Mouse (Mus musculus) frontal cortex, adult (tissue): ENCODE data around the gene Itgbl1.
"Not testable (repeated sequence)": the region's sequence is repeated elsewhere in the genome, so short reads cannot be mapped to it uniquely, and the experiment has no call there.

Experiments used
- ATAC-seq: cut with Nextera tagmentation; 2 replicates; pipeline ENCODE4 v1.9.2; 2017; ENCODE audit warnings: mild to moderate bottlenecking, moderate library complexity, mixed read lengths; ENCODE audit not compliant: low TSS enrichment

The Itgbl1 gene

DNA sequence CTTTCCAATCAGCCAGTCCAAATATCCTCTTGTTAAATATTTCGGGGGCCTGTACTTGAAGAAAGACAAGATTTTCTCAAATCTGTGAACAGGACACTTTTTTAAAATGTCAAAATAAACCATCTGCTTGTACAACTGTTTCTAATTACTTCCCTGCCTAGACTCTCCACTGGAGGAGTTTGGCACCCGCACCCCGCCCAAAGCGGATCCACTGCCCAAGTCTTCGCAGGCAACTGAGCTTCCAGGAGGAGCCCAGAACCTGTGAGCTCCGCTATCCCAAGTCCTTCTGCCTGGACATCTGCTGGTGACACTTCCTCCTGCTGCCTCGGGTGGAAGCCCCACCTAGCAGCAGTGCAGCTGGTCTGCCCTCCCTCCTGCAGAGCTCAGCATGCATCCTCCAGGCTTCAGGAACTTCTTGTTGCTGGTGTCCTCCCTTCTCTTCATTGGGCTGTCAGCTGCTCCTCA lies at the start of gene Itgbl1:
Gene Itgbl1 (plus strand): TSS at position 51 of the 465 bp plus-strand sequence.
- ATAC-seq, result peak; percentile 84

DNA sequence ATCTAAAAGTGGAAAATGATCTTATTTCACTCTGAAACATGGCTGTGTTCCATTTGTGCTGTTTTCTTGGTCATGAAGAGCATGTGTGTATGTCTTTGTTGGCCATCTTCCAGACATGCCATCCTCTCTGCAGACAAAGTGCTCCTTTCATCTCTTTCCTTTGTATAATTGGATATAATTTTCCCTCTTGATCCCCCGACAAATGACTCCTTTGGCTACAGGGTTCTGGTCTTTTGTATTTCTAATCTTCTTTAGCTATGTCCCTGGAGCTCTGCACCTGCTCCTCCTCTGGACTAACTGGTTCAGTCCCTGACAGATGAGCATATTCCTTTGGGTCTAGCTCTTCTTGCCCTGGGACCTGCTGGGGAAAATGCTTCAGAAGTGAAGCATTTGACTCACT lies 36.8 kb upstream of the Itgbl1 start:
- ATAC-seq, result no peak

DNA sequence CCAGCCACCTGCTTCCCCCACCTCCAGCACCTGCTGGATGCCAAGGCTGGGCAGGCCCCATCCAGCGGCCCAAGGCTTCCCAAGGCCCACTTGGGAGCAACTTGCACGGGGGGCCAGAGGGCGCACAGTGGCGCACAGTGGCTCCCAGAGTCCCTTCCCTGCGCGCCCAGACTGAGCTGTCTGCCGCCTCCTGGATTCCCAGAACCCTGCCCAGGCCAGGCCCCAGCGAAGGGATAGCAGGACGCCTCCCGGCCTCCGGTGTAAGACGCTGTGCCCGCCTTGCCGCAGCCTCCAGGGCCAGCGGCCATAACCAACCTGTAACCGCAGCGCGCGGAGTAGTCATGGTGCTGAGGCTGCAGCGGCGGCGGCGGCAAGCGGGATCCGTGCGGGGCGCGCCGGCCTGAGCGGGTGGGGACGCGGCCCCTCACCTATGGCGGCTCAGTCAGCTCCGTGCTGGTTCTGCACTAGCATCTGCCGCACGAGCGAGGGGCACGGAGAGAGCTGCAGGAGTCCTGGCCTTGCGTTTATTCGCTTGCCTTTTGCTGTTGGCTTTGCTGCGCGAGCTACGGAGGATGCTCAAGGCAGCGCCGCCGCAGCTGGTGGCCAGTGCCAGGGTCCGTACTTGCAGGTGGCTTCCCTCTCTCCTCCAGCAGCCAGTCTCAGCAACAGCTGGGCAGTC lies 33.1 kb upstream of the Itgbl1 start, which contains the start of gene Nalcn:
Gene Nalcn (minus strand): TSS at position 644 of the 679 bp plus-strand sequence.
- ATAC-seq, result peak; percentile 92

DNA sequence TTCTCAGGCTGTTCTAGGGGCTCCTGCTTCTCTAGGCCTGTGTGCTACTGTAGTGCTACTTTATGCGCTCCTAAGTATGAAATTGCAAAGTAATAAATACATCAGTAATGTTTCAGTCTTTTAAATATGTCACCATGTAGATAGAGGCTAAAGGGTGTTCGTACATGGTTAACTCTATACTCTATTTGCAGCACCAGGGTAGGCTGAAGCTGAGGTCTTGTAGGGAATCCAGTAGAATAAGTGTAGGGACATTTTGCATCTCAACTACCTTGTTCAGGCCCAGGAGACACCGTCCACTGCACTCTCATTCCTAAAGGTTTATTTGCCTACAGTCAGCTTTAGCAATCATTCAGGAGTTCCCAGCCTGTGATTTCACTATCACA lies 32.6 kb upstream of the Itgbl1 start:
- ATAC-seq, result no peak; the same call in 1 of the 2 replicates

DNA sequence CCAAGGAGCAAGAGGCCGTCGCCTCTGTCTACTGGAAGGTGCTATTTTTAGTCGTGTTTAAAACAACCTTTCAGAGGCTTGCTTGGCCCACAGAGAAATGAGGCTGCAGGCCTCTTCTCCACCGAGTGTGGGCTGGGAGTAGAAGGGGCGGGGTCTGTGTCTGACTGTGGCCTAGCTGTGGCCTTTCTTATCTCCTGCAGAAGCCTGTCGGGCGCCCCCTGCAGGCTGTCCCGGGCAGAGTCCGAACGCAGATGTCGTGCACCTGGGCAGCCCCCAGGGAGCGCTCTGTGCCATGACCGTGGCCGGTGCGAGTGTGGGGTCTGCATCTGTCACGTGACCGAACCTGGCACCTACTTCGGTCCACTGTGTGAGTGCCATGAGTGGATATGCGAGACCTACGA lies 1.3 kb downstream of the Itgbl1 start:
- ATAC-seq, result peak; percentile 47; the same call in 1 of the 2 replicates

DNA sequence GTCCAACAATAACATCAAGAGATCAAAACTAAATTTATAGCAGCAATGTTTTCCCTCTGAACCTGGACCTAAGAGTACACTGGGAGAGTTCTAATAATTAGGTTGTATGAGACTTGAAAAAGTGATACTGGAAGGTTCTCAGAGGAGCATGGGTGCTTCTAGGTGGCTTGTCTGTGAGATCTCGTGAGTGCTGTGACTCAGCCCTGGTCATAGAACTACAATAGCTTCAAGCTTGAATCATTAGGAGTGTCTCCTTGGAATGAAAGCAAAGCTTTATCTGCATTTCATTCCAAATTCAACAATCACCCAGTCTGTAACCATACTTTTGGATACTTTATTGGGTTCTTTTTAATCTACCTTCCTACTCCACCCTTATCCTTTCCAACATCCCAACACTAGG lies 2.6 kb downstream of the Itgbl1 start:
- no peak for ATAC-seq

DNA sequence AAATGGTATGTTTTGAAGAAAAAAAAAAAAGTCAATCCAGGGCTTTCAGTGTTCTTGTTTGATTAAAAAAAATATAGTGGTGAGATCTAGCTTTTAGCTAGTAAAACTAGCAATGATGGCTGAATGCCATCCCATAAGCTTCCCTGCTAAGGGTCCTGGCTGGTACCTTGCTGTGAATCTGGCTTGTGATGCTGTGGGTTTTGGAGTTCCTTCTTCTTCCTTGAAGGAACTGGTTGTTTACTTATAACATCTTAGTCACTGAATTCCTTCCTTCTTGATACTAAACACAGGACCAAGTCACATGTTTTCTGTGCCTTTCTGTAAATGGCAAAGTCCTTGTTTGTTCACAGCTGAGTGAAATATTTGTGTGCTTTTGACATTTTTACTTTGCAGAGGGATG lies 3.4 kb downstream of the Itgbl1 start:
- no peak for ATAC-seq

DNA sequence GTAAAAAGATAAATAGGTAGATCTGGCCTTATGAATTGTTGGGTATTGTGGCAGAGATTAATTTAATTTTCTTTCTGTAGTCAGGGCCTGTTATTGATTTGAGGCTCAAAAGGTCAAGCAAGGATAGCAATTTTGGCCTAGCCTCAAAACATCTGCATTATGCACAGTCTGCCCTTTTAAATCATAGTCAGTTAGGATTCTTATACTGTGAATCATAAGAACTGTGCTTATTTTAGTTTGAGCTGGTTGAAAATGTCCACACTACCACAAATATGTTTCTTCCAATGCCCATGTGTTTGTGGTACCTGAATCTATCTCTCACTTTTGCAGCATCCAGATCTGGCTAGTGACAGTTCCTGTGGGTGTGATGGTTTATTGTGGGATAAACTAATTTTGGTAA lies 4.7 kb downstream of the Itgbl1 start:
- peak; percentile 44; the same call in 1 of the 2 replicates for ATAC-seq

DNA sequence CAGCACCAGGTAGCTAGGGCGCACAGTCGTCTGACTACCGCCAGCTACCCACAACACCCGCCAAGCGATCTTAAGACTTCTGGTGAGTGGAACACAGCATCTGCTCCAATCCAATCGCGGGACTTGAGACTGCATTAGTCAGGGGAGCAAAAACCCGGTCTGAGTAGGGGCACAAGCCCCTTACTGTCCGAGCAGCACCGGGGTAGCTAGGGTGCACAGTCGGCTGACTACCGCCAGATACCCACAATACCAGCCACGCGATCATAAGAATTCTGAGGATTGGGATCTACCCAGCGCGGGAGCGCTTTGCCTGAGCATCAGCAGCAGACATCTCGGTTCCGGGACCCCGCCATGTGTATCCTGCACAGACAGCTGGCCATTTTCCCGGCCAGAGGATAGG lies 11.3 kb downstream of the Itgbl1 start:
- ATAC-seq, result not testable (repeated sequence)

DNA sequence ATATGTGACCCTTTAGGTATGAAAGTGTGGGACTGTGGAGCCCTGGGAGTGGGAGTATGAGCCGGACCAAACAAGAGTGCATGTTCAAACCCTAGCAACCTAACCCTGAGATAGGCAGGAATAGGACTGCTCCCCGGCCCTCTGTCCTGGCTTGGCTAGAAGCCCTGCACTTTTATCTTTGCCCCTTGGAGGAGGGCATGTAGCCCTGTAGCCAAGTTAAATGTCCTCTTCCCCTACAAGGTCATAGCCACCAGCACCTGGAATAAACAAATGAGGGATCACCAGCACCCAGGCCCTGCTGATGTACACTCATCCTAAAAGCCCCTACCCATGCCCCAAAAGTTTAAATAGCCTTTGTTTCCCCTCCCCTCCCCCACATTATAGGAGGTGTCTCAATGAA lies 18.3 kb downstream of the Itgbl1 start:
- ATAC-seq, result no peak

DNA sequence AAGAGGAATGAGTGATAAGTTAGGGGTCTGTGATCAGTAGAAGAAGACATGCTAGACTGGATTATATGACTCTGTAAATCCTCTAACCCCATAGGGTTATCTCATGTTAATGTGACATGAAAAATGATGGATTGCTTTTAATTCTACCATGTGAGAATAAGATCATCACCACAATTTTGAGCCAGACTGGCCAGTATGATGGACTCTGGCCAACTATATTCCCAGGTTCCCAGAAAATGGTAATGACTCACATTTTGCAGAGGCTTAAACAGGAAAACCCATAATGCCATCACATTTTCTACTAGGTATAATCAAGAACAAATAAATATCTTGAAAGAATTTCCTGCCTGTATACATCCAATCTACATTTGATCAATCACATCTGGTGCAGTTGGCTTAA lies 55.0 kb downstream of the Itgbl1 start:
- no peak for ATAC-seq

DNA sequence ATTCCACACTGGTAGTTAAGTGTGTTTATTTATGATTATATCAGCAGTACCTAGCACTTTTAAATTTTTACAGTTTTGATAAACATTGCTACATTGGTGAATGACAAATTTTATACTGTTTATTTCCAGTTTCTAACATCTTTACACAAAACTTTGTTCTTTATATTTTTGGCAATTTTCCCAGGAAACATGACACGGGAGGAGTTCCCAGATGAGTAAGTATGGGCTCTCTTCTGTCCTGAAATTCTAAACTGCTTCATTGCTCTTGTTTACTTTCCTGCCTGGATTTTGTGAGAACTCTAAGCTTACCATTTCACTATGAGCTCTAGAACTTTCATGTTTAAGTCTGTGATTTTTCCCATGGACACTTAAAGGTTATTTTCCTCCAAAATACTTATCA lies 82.3 kb downstream of the Itgbl1 start:
- ATAC-seq, result no peak

DNA sequence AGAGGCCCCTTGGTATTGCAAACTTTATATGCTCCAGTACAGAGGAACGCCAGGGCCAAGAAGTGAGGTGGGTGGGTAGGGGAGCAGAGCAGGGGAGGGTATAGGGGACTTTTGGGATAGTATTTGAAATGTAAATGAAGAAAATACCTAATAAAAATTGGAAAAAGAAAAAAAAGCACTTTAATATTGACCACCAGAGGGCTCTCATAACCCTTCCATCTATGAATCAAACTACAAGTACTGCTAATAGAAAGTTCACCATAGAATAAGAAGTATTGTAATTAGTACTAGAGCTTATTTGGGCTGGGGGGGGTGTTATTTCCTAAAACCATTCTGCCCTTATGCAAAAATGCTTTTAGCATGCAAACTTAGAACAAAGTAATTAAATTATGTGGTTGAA lies 91.2 kb downstream of the Itgbl1 start:
- ATAC-seq, result no peak

DNA sequence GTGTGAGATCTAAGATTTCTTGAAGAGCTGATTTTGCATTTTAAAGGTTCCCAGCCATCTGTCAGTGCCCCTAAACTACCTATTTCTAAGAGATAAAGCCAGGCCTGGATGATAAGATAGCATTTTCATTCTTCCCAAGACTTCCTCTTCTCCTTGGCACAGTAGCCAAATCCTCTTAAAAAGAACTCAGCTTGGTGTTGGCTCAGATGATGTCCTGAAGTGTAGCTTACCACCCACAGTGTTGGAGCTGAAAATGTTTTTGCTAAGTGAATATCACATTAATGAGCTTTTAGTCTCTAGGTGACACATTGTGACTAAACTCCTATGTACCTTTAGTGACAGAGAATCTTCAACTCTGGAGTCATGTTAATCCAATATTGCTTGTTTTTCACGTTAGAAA lies 99.8 kb downstream of the Itgbl1 start:
- ATAC-seq, result peak; percentile 69

DNA sequence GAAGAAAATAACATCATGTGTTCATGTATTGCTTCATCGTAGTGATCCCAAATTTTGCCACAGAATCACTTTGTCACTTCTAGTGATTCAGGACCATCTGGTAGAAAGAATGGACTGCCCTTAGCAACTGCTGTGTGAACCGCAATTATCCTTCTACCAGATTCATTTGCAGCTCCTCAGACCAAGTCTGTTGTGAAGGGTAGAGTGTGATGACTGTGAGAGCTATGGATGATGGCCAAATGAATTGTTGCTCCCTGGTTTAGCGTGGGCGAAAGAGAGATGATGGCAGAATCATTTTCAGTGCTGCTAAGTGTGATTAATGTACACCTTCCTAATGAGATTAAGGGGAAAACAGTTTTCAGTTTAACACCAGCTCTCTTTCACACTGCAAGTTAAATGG lies 100.3 kb downstream of the Itgbl1 start:
- ATAC-seq, result peak; percentile 44; the same call in 1 of the 2 replicates

DNA sequence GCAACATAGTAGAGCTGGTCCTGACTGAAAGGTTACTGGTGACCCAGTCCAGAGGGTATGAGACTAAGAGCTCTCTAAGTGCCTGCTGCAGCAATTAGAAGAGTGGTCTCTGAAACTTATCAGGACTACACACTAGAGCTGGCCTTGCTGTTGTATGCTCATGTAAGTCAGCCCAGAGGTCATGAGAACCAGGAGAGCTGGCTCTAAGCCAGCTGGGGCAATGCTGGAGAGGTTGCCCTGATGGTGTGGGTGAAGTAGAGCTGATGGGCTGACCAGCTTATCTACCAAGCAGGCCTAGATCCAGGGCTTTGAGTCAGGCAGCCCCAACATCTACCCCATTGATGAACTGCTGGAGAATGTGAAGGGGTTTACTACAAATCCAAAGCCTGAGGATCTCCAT lies 142.0 kb downstream of the Itgbl1 start:
- no peak for ATAC-seq

DNA sequence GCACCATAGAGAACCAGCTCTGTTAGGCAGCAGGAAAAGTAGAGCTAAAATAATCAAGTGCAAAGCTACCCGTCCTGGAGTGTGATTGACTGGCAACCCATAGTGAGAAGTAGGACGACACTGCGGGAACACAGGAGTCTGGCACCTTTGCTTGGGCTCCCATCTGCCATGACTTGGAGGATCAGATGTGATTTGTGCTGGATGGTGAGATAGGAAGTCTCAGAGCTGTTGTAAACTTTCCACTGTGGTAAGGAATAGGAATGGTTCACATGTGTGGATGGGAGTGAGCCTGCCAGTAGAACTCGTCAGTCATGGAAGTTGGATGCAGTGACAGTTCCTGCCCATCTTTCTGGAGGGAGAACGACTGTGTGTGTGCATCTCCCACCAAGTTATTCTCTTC lies 177.9 kb downstream of the Itgbl1 start:
- ATAC-seq, result peak; percentile 69

DNA sequence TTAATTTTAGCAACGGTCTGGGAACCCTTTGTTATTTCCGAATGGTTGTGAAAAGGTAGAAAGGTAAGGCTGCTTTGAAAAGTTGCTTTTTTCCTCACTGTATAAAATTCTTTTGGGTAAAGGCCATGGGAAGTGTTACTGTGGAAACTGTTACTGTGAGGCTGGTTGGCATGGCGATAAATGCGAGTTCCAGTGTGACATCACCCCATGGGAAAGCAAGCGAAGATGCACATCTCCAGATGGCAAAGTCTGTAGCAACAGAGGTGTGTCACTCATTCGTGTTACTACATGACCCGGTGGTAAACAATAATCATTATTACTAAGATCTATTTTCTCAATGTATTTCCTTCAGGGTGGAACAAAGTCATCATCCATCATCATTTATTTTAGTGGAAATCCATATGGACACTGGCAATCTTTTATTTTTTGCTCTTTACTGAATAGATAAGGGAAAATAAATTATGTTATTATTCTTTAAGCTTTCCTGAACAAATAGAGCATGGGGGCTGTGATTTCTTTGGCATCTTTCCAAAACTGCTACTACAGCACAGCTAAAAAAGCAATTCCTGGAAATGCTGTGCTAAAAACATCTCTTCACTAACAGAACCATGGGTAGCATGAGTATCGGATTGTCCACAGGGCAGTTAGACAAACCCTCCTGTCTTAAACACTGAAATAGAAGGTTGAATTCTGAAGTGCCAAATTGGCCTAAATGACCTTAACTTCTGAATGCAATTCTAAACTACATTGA lies 184.1 kb downstream of the Itgbl1 start:
- ATAC-seq, result no peak

DNA sequence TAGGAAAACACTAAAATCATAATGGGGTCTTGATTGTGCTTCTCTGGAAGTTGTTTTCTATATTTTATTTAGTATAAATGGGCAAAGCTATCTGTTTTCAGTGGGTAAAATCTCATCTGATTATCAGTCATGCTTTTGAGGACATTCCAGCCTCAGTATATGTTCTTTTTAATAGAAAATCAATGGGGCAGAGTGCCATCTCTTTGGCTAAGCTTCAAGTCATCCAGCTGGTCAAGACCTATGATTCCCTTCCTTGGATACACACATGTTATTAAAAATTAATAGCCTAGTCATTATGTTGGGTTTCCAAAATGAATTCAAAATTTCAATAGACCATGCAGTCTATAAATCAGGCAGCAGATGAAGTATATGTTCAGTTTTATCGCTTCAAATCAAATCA lies 204.8 kb downstream of the Itgbl1 start:
- no peak for ATAC-seq

DNA sequence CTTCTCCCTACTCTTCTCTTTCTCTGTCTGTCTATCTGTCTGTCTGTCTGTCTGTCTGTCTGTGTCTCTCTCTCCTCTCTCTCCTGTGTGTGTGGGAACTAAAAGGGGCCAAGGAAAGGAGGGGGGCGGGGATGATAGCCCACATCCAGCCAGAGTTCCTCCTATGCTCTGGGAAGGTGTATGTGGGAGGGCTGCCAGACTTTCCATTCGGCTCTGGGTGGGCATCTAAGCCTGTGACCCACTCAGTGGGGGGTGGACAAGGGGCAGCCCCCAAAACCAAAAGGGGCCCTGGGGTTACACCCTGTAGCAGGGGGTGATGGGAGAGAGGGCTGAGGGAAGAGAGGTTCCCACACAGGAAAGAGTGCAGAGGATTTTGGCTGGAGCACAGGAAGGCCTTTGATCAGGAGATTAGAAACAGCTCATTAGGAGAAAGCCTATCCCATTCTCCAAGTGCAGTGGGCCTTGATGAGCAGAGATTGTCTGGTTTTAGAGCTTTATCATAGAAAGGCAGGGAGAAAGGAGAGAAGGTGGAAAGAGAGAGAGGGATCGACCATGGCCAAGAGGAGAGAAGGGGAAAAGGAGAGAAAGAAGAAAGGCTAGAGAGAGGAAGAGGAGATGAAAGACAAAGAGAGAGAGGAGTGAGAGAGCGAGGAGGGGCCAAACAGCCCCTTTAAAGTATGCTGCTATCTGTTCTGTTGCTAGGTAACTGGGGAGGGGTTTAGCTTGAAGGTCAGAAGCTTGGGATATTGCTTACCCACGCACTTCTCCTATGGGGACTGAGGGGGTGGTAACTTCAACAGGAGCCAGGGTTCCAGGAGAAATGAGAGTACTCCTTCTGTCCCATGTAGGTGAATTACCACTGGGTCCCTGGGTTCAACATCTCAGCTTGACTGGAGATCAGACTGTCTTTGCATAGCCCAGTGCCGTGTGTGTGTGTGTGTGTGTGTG lies 206.3 kb downstream of the Itgbl1 start:
- ATAC-seq, result no peak

DNA sequence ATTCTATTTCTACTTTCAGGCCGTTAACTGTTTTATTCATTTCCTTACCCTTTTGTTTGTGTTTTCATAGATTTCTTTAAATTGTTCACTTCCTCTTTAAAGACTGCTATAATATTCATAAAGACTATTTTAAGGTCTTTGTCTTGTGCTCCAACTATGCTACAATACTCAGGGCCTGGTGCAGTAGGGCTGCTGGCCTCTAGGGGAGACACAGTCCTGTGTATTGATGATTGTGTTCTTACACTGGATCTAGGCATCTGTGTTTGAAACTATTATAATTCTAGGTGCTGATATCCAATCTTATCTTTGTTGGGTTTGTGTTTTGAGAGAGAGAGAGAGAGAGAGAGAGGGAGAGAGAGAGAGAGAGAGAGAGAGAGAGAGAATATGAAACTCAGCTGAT lies 268.1 kb downstream of the Itgbl1 start:
- no peak for ATAC-seq

DNA sequence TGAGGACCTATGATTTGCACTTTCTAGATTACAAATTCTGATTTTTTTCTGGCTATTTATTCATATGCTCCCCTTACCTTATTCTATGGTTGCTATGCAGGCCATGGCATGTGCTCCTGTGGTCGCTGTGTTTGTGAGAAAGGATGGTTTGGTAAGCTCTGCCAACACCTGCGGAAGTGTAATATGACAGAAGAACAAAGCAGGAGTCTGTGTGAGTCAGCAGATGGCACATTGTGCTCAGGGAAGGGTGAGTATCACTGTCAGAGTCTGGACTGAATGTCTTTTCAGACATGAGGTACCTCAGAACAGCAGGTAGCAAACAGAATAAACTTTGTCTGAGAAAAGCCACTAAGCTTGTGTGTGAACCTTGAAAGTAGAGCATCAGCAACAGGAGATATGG lies 306.8 kb downstream of the Itgbl1 start:
- no peak for ATAC-seq
